Mouse (Mus musculus) liver, postnatal 0 days (tissue): ENCODE measurements around the gene Tecr. TPM values are rescaled to one million over a fixed set of nuclear protein-coding genes. Genes with fewer than 3 reads are reported as not detected.

ENCODE experiments used
- ATAC-seq: fragments of 200-750 bp; cut with Nextera tagmentation; 2 replicates; pipeline ENCODE4 v1.8.0; 2017; ENCODE audit warnings: mild to moderate bottlenecking, moderate library complexity
- DNase-seq: peaks from one replicate; pipeline ENCODE4 v3.0.0-alpha.2; 2016
- H3K27ac ChIP-seq: fragments of 300-500 bp; sonication (generic); 2 replicates; pipeline ENCODE4 v1.5.1; 2014; ENCODE audit warnings: antibody characterized with exemption, moderate library complexity, mild to moderate bottlenecking, low read depth
- H3K27me3 ChIP-seq: fragments of 300-500 bp; sonication (generic); 2 replicates; pipeline ENCODE4 v1.6.1; 2014; ENCODE audit warnings: low read length, control low read depth, mixed read lengths; ENCODE audit not compliant: insufficient read depth
- H3K36me3 ChIP-seq: fragments of 300-500 bp; sonication (generic); replicated peaks from 2 replicates; pipeline ENCODE4 v1.6.1; 2014; ENCODE audit warnings: mild to moderate bottlenecking, control low read depth, low read length, moderate library complexity, mixed read lengths; ENCODE audit not compliant: insufficient read depth
- H3K4me1 ChIP-seq: fragments of 300-500 bp; sonication (generic); 2 replicates; pipeline ENCODE4 v1.6.1; 2014; ENCODE audit warnings: antibody characterized with exemption, mild to moderate bottlenecking, control low read depth; ENCODE audit not compliant: insufficient read depth
- H3K4me2 ChIP-seq: fragments of 300-500 bp; sonication (generic); 2 replicates; pipeline ENCODE4 v1.6.1; 2014; ENCODE audit warnings: low read depth, mild to moderate bottlenecking, low read length, moderate library complexity, mixed read lengths
- H3K4me3 ChIP-seq: fragments of 300-500 bp; sonication (generic); 2 replicates; pipeline ENCODE4 v1.5.1; 2014; ENCODE audit warnings: low read depth, low read length
- H3K9ac ChIP-seq: fragments of 300-500 bp; sonication (generic); replicated peaks from 2 replicates; pipeline ENCODE4 v1.6.1; 2014; ENCODE audit warnings: mild to moderate bottlenecking, moderate library complexity
- H3K9me3 ChIP-seq: fragments of 300-500 bp; sonication (generic); 2 replicates; pipeline ENCODE4 v1.6.1; 2016; ENCODE audit warnings: mild to moderate bottlenecking, control low read depth, low read length, mixed read lengths
- CTCF ChIP-seq: sonication (generic); IDR thresholded peaks from 2 replicates; pipeline ENCODE4 v1.5.1; 2016; ENCODE audit warnings: antibody characterized with exemption, low read depth
- EP300 ChIP-seq: IDR thresholded peaks from 2 replicates; pipeline ENCODE4 v1.6.1; 2016; ENCODE audit warnings: antibody characterized with exemption, low read depth, mild to moderate bottlenecking
- WGBS: fragments of 180-500 bp; shearing (Covaris S2); extraction: QIAGEN DNeasy Blood & Tissue Kit; methylation state at CpG from one replicate; pipeline ENCODE4 v1.1.7; 2014; ENCODE audit not compliant: insufficient replicate concordance; 5-methylcytosine and 5-hydroxymethylcytosine counted together
- polyA plus RNA-seq: library from polyadenylated mRNA; unstranded; fragments of >200 nt; fragmentation: Nextera tagmentation; extraction: Ambion mirVana; gene quantifications from 2 replicates; pipeline ENCODE4 v1.2.1, GENCODE M21; 2015

Tecr gene
- polyA plus RNA-seq, 1 experiment from 2014 or later, result 258 TPM

- ATAC-seq (no peak), DNase-seq (no peak)
- H3K36me3 ChIP-seq, result no peaks in the 10 kb centered on the region
- no peak overlapping the region for H3K9ac ChIP-seq
- no peak overlapping the region for H3K4me3 ChIP-seq
- no peak overlapping the region for H3K27ac ChIP-seq
- H3K27me3 ChIP-seq, result no peaks in the 10 kb centered on the region
- no peak overlapping the region for H3K4me2 ChIP-seq
- no peak for TF ChIP-seq EP300
- TF ChIP-seq CTCF, result no peak
- 77% methylated on average over 2 of the region's 2 CpGs for WGBS
- no peaks in the 10 kb centered on the region for H3K9me3 ChIP-seq
- no peaks in the 10 kb centered on the region for H3K4me1 ChIP-seq
These were observed 73.0 kb downstream of the Tecr start for GRCm38 (mm10) chr8:83534802-83535201.

Other genes with a start within 250 kb of the Tecr start
- gene Clgn, start 218.1 kb downstream of the Tecr start, polyA plus RNA-seq, result 0.12 and 0.21 TPM in 2 replicates
- gene Scoc, start 149.6 kb downstream of the Tecr start, polyA plus RNA-seq, result 40.8 and 48.0 TPM in 2 replicates
- not detected in 2 replicates for gene Olfr370, start 72.2 kb downstream of the Tecr start, polyA plus RNA-seq
- 298 and 304 TPM in 2 replicates for gene Ndufb7, start 41.3 kb downstream of the Tecr start, polyA plus RNA-seq
- 29.4 and 31.6 TPM in 2 replicates for gene Dnajb1, start 222 bp upstream of the Tecr start, polyA plus RNA-seq
- 44.4 and 46.1 TPM in 2 replicates for gene Gipc1, start 44.7 kb upstream of the Tecr start, polyA plus RNA-seq
- 0.12 and 0.16 TPM in 2 replicates for gene Ptger1, start 58.7 kb upstream of the Tecr start, polyA plus RNA-seq
- 8.5 TPM in 2 replicates for gene Pkn1, start 91.2 kb upstream of the Tecr start, polyA plus RNA-seq
- 68.5 and 80.9 TPM in 2 replicates for gene Ddx39, start 107.2 kb upstream of the Tecr start, polyA plus RNA-seq
- gene Adgre5, start 133.4 kb upstream of the Tecr start, polyA plus RNA-seq, result 14.5 and 15.7 TPM in 2 replicates